Mouse (Mus musculus): ENCODE results near the gene Babam2.

GRCm38 (mm10) chr5:32066015-32066734 lies 368.7 kb downstream of the Babam2 start:
- TF ChIP-seq CTCF (IDR thresholded peaks at IDR 0.05; ENCODE audit: borderline replicate concordance, extremely low read depth, insufficient read depth, insufficient read length): no peak
- TF ChIP-seq POLR2A (IDR thresholded peaks at IDR 0.05; ENCODE audit: borderline replicate concordance, extremely low read depth, insufficient read depth, insufficient read length, poor library complexity, severe bottlenecking): no peak

Measured in brain, embryonic 14.5 days (tissue).